Mouse (Mus musculus): ENCODE data around the gene Fgfr2. TPM values are rescaled to one million over a fixed set of nuclear protein-coding genes. Genes with fewer than 3 reads are reported as not detected.

Gene Fgfr2
- polyA plus RNA-seq, 1 experiment, result 12.0 TPM

DNA sequence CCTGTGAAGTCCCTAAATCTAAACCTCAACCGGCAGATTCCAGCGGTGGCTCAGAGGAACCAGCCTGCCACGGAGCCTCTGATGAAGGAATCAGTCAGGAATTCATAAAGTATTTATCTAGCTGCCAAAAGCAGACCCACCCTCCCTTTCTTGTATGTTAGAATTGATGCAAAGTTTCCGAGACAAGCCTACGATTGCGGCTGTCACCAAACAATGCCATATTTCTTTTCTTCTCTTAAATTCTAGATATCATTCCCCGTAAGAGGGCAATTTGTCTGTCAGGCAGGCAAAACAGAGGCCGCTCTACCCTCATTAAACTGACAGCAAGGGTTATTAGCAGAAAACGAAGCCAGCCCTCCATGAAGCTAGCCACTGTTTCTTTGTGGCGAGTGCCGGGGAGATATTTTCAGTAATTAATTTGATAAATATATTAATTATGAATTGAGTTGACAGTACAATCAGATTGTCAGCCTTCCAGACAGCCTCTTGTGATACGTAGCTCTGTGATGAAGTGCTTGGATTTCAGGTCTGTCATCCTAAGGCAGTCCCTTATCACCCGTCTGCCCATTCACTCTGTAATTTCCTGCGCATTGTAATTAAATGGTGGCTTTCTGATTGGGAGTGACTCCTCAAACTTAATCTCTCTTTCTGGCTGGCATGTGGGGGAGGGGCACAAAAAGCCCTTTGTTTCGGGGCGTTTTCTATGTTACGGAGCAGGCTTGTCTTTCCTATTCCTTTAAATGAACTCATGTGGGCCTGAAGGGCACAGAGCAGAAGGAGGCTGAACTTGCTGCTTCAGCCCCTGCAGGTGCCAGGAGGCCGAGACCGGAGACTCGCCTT lies 1276.9 kb downstream of the Fgfr2 start:
- no peak overlapping the region for H3K27ac ChIP-seq (replicated peaks; ENCODE audit: low read depth, low read length)
- H3K4me1 ChIP-seq (ENCODE audit: control insufficient read depth, insufficient read depth, insufficient read length, low read length), result no peaks in the 10 kb centered on the region
- no peak overlapping the region for H3K4me3 ChIP-seq (ENCODE audit: insufficient read depth, low read depth, low read length)

DNA sequence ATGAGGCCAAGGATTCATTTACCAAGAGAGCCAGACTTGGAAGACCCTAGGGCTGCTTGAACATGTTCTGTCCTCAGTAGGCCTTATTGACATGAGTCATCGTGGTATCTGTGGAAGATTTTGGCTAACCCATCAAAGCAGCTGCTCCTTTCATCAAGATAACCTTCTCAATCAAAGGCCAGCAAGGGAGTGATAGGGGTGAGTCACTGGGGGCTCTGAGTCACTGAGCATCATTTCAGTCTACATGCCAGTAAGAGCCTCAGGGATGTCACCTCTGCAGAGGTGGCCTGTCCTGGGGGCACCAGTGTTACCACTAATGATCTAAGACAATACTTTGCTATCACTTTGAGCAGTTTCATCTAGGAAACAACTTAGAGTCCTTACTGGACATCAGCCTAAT lies 1292.9 kb downstream of the Fgfr2 start:
- Histone ChIP-seq H3K4me3 (ENCODE audit: insufficient read depth, low read depth, low read length) (no peak overlapping the region), H3K4me1 (ENCODE audit: control insufficient read depth, insufficient read depth, insufficient read length, low read length) (no peaks in the 10 kb centered on the region), H3K27ac (replicated peaks; ENCODE audit: low read depth, low read length) (no peak overlapping the region)

DNA sequence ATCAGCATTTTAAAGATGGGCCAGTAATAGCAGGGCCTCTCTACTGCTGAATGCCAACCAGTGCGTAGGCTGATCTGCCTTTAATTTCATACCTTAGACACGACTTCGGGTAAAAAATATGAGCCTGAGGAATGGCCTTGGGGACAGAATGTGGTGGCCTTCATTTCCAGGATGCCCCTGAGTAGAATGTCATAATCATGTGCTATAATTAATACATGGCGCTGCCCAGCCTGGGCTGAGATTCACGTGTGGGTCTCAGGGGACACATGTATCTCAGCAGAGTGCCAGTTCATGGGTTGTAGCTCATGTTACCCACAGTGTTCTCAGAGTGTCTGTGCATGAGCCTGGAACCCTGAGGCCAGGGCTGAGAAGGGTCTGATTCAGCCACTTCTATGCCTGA lies 1296.3 kb downstream of the Fgfr2 start:
- Histone ChIP-seq H3K27ac (replicated peaks; ENCODE audit: low read depth, low read length) (no peak overlapping the region), H3K4me3 (ENCODE audit: insufficient read depth, low read depth, low read length) (no peak overlapping the region), H3K4me1 (ENCODE audit: control insufficient read depth, insufficient read depth, insufficient read length, low read length) (no peaks in the 10 kb centered on the region)

DNA sequence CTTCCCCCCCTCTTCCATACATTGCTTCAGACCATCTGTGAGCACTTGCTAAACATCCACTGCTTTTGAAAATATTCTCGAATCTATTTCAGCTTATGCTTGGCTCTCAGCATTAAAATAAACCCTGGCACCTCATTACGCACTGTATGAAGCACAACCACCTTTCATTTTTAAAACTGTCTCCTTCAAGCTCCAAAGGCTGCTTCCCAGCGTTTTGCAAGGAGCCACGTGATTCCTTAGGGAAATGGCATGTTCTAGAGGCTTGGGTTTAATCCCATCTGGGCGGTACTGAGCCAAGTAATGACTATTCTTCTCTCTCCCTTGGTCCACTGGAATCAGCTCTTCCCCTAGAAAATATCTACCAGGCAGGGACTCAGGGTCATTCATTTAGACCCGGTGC lies 1305.2 kb downstream of the Fgfr2 start:
- Histone ChIP-seq H3K4me1 (ENCODE audit: control insufficient read depth, insufficient read depth, insufficient read length, low read length) (no peaks in the 10 kb centered on the region), H3K4me3 (ENCODE audit: insufficient read depth, low read depth, low read length) (no peak overlapping the region), H3K27ac (replicated peaks; ENCODE audit: low read depth, low read length) (no peak overlapping the region)

DNA sequence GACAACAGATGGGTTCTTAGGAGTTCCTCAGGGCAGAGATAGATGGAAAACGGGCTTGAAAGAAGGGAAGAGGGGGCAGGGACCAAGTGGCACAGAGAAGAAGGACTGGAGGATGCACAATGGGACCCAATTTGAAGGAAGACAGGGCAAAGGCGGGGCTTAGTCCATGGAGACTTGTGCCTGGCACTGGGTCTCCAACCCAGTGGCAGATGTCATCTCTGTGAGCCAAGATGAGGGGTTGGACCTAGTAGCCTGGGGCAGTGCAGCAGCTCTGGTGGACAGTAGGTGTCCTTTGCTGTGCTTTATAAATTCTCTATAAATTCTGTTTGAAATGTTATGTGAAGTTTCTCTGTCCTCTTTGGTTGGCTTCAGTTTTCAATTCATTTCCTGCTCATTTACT lies 1306.5 kb downstream of the Fgfr2 start:
- Histone ChIP-seq H3K27ac (replicated peaks; ENCODE audit: low read depth, low read length) (no peak overlapping the region), H3K4me3 (ENCODE audit: insufficient read depth, low read depth, low read length) (no peak overlapping the region), H3K4me1 (ENCODE audit: control insufficient read depth, insufficient read depth, insufficient read length, low read length) (no peaks in the 10 kb centered on the region)

DNA sequence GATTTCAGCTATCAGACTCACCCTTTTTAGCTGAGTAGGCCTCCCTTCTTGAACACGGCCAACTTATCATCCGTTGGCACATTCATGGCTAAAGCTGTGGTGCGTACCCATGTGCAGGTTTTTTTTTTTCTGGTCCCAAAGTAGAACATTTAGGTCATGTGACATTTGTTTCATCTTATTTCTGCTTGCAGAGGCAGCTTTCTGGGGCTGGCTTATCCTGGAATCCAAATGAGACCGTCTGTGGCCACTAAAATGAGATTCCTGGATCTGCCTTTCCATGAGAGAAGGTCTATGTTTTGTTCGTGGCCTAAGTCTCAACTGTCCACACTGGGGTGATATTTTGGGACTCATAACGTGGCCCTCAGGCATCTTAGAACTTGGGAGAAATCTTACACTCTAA lies 1311.0 kb downstream of the Fgfr2 start:
- no peak overlapping the region for H3K4me3 ChIP-seq (ENCODE audit: insufficient read depth, low read depth, low read length)
- no peak overlapping the region for H3K27ac ChIP-seq (replicated peaks; ENCODE audit: low read depth, low read length)
- no peaks in the 10 kb centered on the region for H3K4me1 ChIP-seq (ENCODE audit: control insufficient read depth, insufficient read depth, insufficient read length, low read length)

DNA sequence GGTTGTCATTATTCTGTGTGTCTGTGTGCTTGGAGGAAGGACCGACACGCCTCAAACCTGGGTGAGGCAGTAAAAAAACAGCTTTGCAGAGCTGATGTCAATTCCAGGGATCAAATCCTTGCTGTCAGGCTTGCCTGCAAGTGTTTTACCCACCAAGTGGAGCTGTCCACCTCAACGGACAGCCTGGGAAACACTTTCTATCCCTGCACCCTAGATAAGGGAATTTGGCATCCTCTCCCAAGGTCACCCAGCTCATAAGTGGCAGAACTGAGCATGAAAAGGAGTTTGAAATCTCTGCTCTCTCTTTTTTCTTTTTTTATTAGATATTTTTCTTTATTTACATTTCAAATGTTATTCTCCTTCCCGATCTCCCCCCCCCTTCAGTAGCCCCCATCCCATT lies 1312.2 kb downstream of the Fgfr2 start:
- Histone ChIP-seq H3K27ac (replicated peaks; ENCODE audit: low read depth, low read length) (no peak overlapping the region), H3K4me3 (ENCODE audit: insufficient read depth, low read depth, low read length) (no peak overlapping the region), H3K4me1 (ENCODE audit: control insufficient read depth, insufficient read depth, insufficient read length, low read length) (no peaks in the 10 kb centered on the region)

DNA sequence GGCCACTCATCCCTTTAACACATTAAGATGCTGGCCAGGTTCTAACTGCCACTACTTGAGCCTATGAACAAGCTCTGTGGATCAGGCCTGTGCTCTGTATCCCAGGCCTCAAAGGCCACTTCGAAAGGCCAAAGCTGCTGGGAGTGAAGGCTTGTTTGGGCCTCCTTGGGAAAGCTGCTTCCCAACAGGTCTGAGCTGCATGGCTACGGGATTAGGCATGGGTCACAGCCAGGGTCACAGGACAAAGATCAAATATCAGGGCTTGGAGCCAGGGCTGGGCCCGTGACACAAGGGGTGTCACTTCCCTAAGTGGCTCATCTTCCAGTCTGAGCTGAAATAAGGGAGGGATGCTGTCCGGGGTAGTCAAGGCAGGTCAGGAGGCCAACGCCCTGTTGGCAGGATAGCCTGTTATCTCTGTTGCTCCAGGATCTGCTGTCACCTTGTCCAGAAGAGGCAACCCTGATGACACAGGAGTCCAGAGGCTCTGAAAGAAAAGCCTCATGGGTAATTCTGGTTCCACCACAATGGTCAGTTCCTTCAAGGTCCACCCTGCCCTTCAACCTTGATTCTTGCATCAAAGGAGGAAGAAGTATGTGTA lies 1313.5 kb downstream of the Fgfr2 start:
- no peaks in the 10 kb centered on the region for H3K4me1 ChIP-seq (ENCODE audit: control insufficient read depth, insufficient read depth, insufficient read length, low read length)
- no peak overlapping the region for H3K4me3 ChIP-seq (ENCODE audit: insufficient read depth, low read depth, low read length)
- no peak overlapping the region for H3K27ac ChIP-seq (replicated peaks; ENCODE audit: low read depth, low read length)

DNA sequence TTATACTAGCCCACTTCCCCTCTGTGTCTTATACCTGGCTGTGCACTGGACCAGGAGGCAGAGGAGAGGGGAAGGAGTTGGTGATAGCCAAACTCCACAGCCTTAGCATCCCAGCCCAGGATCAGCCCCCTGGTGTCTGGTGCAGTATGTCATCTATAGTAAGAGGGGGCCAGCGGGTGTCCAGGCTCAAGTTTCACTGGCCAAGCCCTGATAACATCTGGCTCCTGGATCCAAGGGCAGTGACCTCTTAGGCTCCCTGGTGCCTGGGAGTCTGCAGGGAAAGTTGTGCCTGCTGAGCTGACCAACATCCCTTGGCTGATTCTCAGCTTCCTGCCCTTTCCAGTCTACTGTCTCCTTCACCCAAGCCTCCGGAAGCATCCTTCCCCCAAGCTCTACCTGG lies 1315.9 kb downstream of the Fgfr2 start:
- no peak overlapping the region for H3K4me3 ChIP-seq (ENCODE audit: insufficient read depth, low read depth, low read length)
- no peaks in the 10 kb centered on the region for H3K4me1 ChIP-seq (ENCODE audit: control insufficient read depth, insufficient read depth, insufficient read length, low read length)
- H3K27ac ChIP-seq (replicated peaks; ENCODE audit: low read depth, low read length), result no peak overlapping the region

DNA sequence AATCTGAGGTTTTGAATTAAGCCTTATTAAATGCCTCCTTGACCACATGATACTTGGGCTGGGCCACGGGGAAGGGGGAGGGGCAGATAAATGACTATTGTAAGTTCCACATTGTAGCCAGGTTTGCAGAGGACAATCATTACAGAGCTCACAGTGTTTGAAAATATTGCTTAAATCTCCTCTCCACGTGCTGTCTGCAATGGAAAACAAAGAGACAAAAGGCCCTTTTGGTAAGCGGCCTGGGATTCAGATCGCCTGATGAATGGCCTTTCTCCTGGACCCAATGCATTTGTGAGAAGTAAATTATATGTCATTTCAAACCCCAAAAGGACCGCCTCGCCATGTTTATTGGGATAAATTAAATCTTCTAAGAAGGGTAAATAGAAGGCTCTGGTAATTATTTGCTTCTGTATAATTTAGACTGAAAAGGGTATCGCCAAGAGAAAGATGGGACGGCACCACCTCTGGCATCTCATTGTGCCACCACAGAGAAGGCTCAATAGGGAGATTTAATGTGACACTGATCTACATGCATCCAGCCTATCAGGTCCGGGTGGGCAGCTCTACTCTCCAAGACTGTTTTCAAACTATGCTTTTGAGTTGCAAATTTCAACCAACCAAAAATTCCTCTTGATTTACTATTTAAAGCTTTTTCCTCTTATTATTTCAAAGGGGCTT lies 1317.5 kb downstream of the Fgfr2 start:
- no peaks in the 10 kb centered on the region for H3K4me1 ChIP-seq (ENCODE audit: control insufficient read depth, insufficient read depth, insufficient read length, low read length)
- H3K4me3 ChIP-seq (ENCODE audit: insufficient read depth, low read depth, low read length), result no peak overlapping the region
- no peak overlapping the region for H3K27ac ChIP-seq (replicated peaks; ENCODE audit: low read depth, low read length)

DNA sequence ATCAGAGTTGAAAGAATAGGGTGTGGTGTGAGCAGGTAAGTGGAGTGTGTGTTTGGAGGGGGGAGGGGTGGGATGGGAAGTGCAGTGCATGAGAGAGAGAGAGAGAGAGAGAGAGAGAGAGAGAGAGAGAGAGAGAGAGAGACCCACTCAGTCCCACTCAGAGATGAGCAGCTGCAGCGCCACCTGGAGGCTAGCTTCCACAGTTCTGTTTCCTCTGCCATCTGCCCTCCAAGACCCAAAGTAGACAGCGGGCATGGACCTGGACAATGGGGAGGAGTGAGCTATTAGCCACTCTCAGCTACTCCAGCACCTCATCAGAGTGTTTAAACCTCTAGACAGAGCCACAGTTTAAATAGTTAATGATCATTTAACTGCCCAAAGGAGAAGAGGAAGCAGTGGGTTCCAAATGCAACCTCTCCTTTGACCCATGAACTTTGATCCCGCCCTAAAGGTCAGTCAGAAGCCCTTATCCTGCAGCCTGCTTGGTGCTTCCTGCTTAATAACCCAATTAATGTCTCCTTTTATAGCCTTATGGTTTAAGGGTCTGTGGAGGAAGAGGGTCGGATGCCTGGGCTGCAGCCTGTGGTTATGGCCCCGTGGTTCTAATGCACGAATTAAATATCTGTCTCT lies 1322.6 kb downstream of the Fgfr2 start:
- Histone ChIP-seq H3K27ac (replicated peaks; ENCODE audit: low read depth, low read length) (no peak overlapping the region), H3K4me1 (ENCODE audit: control insufficient read depth, insufficient read depth, insufficient read length, low read length) (no peaks in the 10 kb centered on the region), H3K4me3 (ENCODE audit: insufficient read depth, low read depth, low read length) (no peak overlapping the region)

DNA sequence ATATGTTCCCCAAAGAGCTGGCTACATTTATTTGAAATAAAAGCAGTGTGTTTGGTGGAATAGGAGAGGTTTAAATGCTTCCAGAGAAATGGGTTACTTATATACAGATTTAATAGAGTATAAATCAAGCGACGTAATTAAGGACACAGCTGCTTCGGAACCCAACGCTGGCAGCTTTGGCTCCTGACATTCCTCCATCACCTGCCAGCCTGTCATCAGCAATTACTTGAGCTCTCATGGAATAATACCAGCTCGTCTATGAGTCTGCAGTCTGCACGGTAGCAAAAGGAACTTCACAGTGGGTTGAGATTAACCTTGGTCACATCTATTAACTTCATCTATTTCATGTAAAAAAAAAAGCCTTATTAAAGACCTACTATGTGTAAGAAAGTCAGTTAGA lies 1326.0 kb downstream of the Fgfr2 start:
- H3K4me3 ChIP-seq (ENCODE audit: insufficient read depth, low read depth, low read length), result no peak overlapping the region
- H3K27ac ChIP-seq (replicated peaks; ENCODE audit: low read depth, low read length), result no peak overlapping the region

DNA sequence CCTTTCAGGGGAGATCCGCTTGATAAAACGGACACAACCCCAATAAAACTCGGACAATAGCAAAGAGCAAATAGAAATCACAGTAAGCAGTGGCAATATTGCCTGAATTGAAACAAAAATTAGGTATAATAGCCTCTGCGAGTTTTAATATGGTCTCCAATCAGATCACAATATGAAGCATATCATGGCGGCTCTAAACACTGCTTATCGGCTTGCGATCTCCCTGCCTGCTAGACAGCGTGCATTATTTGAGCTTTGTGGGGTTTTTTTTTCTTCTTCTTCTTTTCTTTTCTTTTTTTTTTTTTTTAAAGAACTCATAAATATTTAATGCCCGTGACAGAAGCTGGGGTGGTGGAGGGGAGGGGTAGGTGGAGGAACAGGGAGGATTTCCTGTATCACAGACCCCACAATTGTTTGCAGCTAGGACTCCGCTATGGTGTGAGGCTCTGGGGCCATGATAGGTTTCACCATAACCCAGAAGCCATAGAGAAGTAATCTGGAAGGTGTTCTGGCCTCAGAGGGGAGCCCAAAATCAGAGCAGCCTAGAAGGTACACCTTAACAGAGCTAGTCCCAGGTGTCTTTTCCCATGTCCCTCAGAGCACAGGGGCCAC lies 1334.4 kb downstream of the Fgfr2 start:
- Histone ChIP-seq H3K27ac (replicated peaks; ENCODE audit: low read depth, low read length) (no peak overlapping the region), H3K4me1 (ENCODE audit: control insufficient read depth, insufficient read depth, insufficient read length, low read length) (no peaks in the 10 kb centered on the region), H3K4me3 (ENCODE audit: insufficient read depth, low read depth, low read length) (no peak overlapping the region)

More for the DNA sequence above, 1326.0 kb downstream of the Fgfr2 start:
- H3K4me1 ChIP-seq (ENCODE audit: control insufficient read depth, insufficient read depth, insufficient read length, low read length), result no peaks in the 10 kb centered on the region

DNA sequence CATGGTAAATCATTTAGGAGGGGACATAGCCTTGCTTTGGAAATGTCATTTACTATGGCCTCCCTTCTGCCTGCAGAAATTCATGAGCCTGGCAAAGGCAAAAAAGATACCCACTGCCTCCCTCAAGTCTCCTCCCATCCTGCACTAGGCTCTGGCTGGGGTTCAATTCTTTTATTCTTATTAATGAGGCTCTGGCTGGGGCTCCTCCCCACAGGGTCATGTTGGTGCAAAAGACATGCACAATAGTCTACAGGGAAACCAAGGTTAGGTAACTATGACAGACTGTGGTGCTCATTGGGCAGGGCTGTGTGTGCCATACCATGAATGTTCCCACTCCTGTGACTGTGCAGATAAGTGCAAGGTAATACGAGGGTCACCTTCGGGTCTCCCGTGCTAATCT lies 1337.4 kb downstream of the Fgfr2 start:
- no peak overlapping the region for H3K4me3 ChIP-seq (ENCODE audit: insufficient read depth, low read depth, low read length)
- no peaks in the 10 kb centered on the region for H3K4me1 ChIP-seq (ENCODE audit: control insufficient read depth, insufficient read depth, insufficient read length, low read length)
- no peak overlapping the region for H3K27ac ChIP-seq (replicated peaks; ENCODE audit: low read depth, low read length)
